Mouse (Mus musculus): ENCODE results near the gene Xdh. TPM values are rescaled to one million over a fixed set of nuclear protein-coding genes. Genes with fewer than 3 reads are reported as not detected.

The Xdh gene
- total RNA-seq, 2 experiments from 2014 or later = 131 to 165 TPM

- no peak for DNase-seq
Measured at GRCm38 (mm10) chr17:73881295-73881694, 68.7 kb downstream of the Xdh start.

- DNase-seq = no peak
Measured at GRCm38 (mm10) chr17:73880286-73880685, 69.7 kb downstream of the Xdh start.

- no peak for DNase-seq
Measured at GRCm38 (mm10) chr17:73879262-73879916, 70.6 kb downstream of the Xdh start.

- no peak for DNase-seq
Measured at GRCm38 (mm10) chr17:73875674-73876073, 74.3 kb downstream of the Xdh start.

- DNase-seq = no peak
Measured at GRCm38 (mm10) chr17:73875268-73875667, 74.7 kb downstream of the Xdh start.

GRCm38 (mm10) chr17:73870956-73871605 lies 78.9 kb downstream of the Xdh start:
- no peak for DNase-seq

GRCm38 (mm10) chr17:73869008-73869685 lies 80.8 kb downstream of the Xdh start:
- no peak for DNase-seq

- DNase-seq = no peak
Measured at GRCm38 (mm10) chr17:73853717-73854116, 96.3 kb downstream of the Xdh start.

- DNase-seq = no peak
Measured at GRCm38 (mm10) chr17:73853041-73853440, 97.0 kb downstream of the Xdh start.

GRCm38 (mm10) chr17:73847399-73847798 lies 102.6 kb downstream of the Xdh start:
- DNase-seq = no peak

- no peak for DNase-seq
Measured at GRCm38 (mm10) chr17:73845632-73846031, 104.4 kb downstream of the Xdh start.

GRCm38 (mm10) chr17:73842963-73843362 lies 107.0 kb downstream of the Xdh start:
- no peak for DNase-seq

GRCm38 (mm10) chr17:73839876-73840275 lies 110.1 kb downstream of the Xdh start:
- DNase-seq = peak in 1 of 2 experiments; percentile 36

GRCm38 (mm10) chr17:73839086-73839835 lies 110.7 kb downstream of the Xdh start:
- no peak for DNase-seq

GRCm38 (mm10) chr17:73837244-73837643 lies 112.8 kb downstream of the Xdh start:
- DNase-seq = no peak

- no peak for DNase-seq
Measured at GRCm38 (mm10) chr17:73836601-73837000, 113.4 kb downstream of the Xdh start.

Other genes with a start within 250 kb of the Xdh start
- gene Galnt14, start 239.7 kb downstream of the Xdh start, total RNA-seq (2021) = not detected
- 1 to 10 TPM; 2.8 to 5.3 TPM for gene Ehd3, start 146.1 kb downstream of the Xdh start, total RNA-seq (2021)
- gene Srd5a2, start 97.7 kb upstream of the Xdh start, total RNA-seq (2021) = not detected